9 mouse cellular contexts compared by ENCODE assay signal in the genomic region with DNA sequence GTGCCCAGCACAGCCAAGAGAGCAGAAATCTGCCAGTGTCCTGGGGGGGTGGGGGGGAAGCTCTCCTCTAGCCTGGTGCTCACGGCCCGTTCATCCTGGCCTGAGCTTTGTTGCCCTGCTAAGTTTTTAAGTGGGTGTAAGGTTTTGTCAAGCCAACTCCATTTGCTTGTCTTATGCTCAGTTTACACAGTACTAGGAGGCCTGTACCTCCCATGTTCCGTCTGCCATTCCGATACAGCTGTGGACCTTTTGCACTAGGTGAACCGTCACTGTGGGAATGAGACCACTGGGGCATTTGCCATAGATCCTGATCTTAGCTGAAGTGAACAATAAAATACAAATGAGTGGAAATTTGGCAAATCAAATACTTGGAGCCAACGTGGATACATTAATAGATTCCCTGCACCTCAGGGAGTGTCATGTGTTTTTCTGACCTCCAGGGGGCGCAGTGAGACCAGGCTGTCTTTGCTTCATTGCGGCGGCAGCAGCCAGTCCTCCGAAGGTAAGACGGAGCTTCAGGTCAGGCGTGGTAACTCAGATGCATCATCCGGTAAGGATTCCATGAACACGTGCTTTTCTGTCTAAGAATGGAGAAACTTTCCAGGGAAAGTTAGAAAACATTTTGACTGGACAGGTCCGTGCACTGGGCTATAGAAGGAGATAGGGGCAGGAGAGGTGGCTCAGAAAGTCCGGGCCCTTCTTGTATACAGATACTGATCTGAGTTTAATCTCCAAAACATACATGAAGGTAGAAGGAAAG. TPM values are rescaled to one million over a fixed set of nuclear protein-coding genes. Genes with fewer than 3 reads are reported as not detected.
DNase-seq lines count a peak whose midpoint lies in the region; ATAC-seq and TF ChIP-seq lines count a peak whose summit lies in the region.
"Had no signal": no experiment of that assay in that cellular context is flagged by ENCODE, and none has a peak within 500 bp of the region (broad histone marks: within the 10 kb centered on the region; RNA-seq: fewer than 3 reads in every experiment).

No protein-coding gene starts in this region.

- no peaks in the 10 kb centered on the region for H3K36me3 ChIP-seq in ES-E14 (ENCODE audit: control insufficient read depth, insufficient read depth, low read length, poor library complexity, severe bottlenecking)

- TF ChIP-seq POLR2A in brain, embryonic 14.5 days (IDR thresholded peaks at IDR 0.05; ENCODE audit: borderline replicate concordance, extremely low read depth, insufficient read depth, insufficient read length, poor library complexity, severe bottlenecking) = no peak

- peak; percentile 39 for DNase-seq in ES-E14 (ENCODE audit: low read depth, low spot score)
- DNase-seq in brain, embryonic 14.5 days (ENCODE audit: low read depth) = peak; percentile 76
- DNase-seq in layer of hippocampus, adult 2 months (ENCODE audit: low spot score in 2 of 2) = peak; percentile 37 to 82
- peak; percentile 63 for DNase-seq in lung, postnatal 25 days (ENCODE audit: low spot score)
- DNase-seq in retina, postnatal 1 day = peak; percentile 68
- DNase-seq in urinary bladder, postnatal 25 days (ENCODE audit: low spot score) = peak; percentile 67

- H3K9ac ChIP-seq in ES-E14 (ENCODE audit: insufficient read depth, low read depth, low read length, poor library complexity, severe bottlenecking) = no peak overlapping the region
- H3K9ac ChIP-seq: heart, embryonic 13.5 days had no signal

- TF ChIP-seq CTCF in brain, embryonic 14.5 days (IDR thresholded peaks at IDR 0.05; ENCODE audit: borderline replicate concordance, extremely low read depth, insufficient read depth, insufficient read length) = peak; percentile 89
- peak; percentile 95 for TF ChIP-seq CTCF in layer of hippocampus, adult 2 months (conservative IDR thresholded peaks at IDR 0.05)

- peak; percentile 85 for ATAC-seq in erythroblast, adult 5-6 weeks (replicated peaks; ENCODE audit: low FRiP score, poor library complexity, severe bottlenecking)
- peak; percentile 76 to 82 for ATAC-seq in hematopoietic stem cell, adult 5-6 weeks (replicated peaks in 1 of 2; ENCODE audit: insufficient read depth in 1 of 2, low FRiP score in 2 of 2, low TSS enrichment in 1 of 2, low read depth in 1 of 2, poor library complexity in 2 of 2, severe bottlenecking in 2 of 2)

- no peak overlapping the region for H3K27ac ChIP-seq in ES-E14 (ENCODE audit: insufficient read depth, low read depth, low read length, poor library complexity, severe bottlenecking)
- H3K27ac ChIP-seq in layer of hippocampus, adult 2 months = no peak overlapping the region
- H3K27ac ChIP-seq: heart, embryonic 13.5 days had no signal

- in situ Hi-C loops in ES-E14 (cut with MboI; ENCODE audit: low sequenced_read_pairs in 2 of 2, unreplicated experiment in 2 of 2) = no loop called here

- no peaks in the 10 kb centered on the region for H3K4me1 ChIP-seq in ES-E14 (ENCODE audit: control insufficient read depth in 2 of 2, insufficient read depth in 2 of 2, low read length in 2 of 2, poor library complexity in 1 of 2)
- H3K4me1 ChIP-seq: heart, embryonic 13.5 days had no signal

- H3K4me3 ChIP-seq in ES-E14 (ENCODE audit: insufficient read depth in 1 of 2, low read depth in 1 of 2, low read length in 2 of 2, poor library complexity in 1 of 2, severe bottlenecking in 1 of 2) = no peak overlapping the region
- no peak overlapping the region for H3K4me3 ChIP-seq in layer of hippocampus, adult 2 months
- H3K4me3 ChIP-seq: heart, embryonic 13.5 days had no signal

- no peaks in the 10 kb centered on the region for H3K9me3 ChIP-seq in ES-E14 (ENCODE audit: control insufficient read depth, insufficient read depth, low read depth, low read length)
- H3K9me3 ChIP-seq: heart, embryonic 13.5 days had no signal

TF ChIP-seq in ES-E14, 5 proteins besides CTCF, POLR2A, EP300 and RAD21:
- TF ChIP-seq ZC3H11A (IDR thresholded peaks at IDR 0.05; ENCODE audit: borderline replicate concordance, low read depth, low read length) = peak; percentile 33; the same call in 1 of the 2 replicates
- TF ChIP-seq ZNF384 (IDR thresholded peaks at IDR 0.05; ENCODE audit: low read depth, low read length) = no peak
- TF ChIP-seq HCFC1 (IDR thresholded peaks at IDR 0.05; ENCODE audit: borderline replicate concordance, insufficient read depth, low read length) = no peak

RNA-seq across cellular contexts. Expression of a gene that starts 25.0 kb away (rescaled TPM):
- total RNA-seq in ES-E14 (2012; rRNA removed) = not detected in 2 replicates
- not detected in 2 replicates for polyA plus RNA-seq in brain, embryonic 14.5 days (2012; rRNA removed)
- not detected in 2 replicates for total RNA-seq in erythroblast, adult 5-6 weeks (2015; ENCODE audit: low replicate concordance)
- total RNA-seq in erythroblast, adult 5-6 weeks (2017; ENCODE audit: low replicate concordance) = not detected in 2 replicates
- total RNA-seq in hematopoietic stem cell, adult 5-6 weeks (2017) = not detected in 2 replicates
- not detected for total RNA-seq in layer of hippocampus, adult 2 months (2021)
- polyA plus RNA-seq: heart, embryonic 13.5 days had no signal

RNA-seq across cellular contexts. Expression of a gene that starts 29.1 kb away (rescaled TPM):
- 4.3 and 8.4 TPM in 2 replicates for total RNA-seq in ES-E14 (2012; rRNA removed)
- 4.6 and 5.8 TPM in 2 replicates for polyA plus RNA-seq in brain, embryonic 14.5 days (2012; rRNA removed)
- not detected in 2 replicates for total RNA-seq in erythroblast, adult 5-6 weeks (2015; ENCODE audit: low replicate concordance)
- not detected in 2 replicates for total RNA-seq in erythroblast, adult 5-6 weeks (2017; ENCODE audit: low replicate concordance)
- total RNA-seq in hematopoietic stem cell, adult 5-6 weeks (2017) = not detected in 2 replicates
- total RNA-seq in layer of hippocampus, adult 2 months (2021) = 10 to 100 TPM in 1 of 2 experiments, 1 to 10 TPM in 1; 9.0 to 10.4 TPM
